Mouse (Mus musculus) thymus, adult 2 months (tissue): ENCODE measurements around the gene Ccr10.

Experiments used
- CTCF ChIP-seq: fragments of 200-500 bp; IDR thresholded peaks from 2 replicates; pipeline ENCODE4 v1.5.1; 2012; ENCODE audit warnings: mild to moderate bottlenecking, control low read depth, low read length, moderate library complexity, borderline replicate concordance; ENCODE audit not compliant: control insufficient read depth, poor library complexity, insufficient read depth; ENCODE audit errors: extremely low read depth
- POLR2A ChIP-seq: fragments of 200-500 bp; IDR thresholded peaks from 2 replicates; pipeline ENCODE4 v1.6.1; 2012; ENCODE audit warnings: mild to moderate bottlenecking, low read length, control low read depth, moderate library complexity; ENCODE audit not compliant: control insufficient read depth, poor library complexity, insufficient read depth; ENCODE audit errors: extremely low read depth

- no peak for TF ChIP-seq POLR2A
- no peak for TF ChIP-seq CTCF
Measured at GRCm38 (mm10) chr11:101128996-101129577, 46.2 kb downstream of the Ccr10 start.
